Mouse (Mus musculus): ENCODE data around the gene Nudt14.

DNA sequence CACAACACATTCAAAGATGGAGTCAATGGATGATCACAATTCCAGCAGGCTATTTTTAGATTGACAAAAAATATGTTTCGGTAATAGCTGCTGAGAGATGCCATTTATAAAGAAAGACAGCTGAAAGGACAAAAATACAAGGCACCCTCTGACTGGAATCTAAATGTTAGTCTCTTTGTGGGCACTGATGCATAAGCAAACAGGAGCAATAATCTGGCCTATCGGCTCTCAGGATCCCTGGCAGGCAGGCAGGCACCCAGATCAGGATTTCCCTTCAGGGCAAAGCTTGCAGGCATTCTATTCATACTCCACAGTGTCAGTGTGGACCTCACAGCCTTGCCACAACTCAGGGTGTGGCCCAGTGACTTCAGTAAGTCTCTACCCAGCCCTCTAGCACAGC, 40.1 kb upstream of the Nudt14 start:
- TF ChIP-seq CTCF (IDR thresholded peaks at IDR 0.05; ENCODE audit: low read depth) = no peak
- no peak for TF ChIP-seq EP300 (IDR thresholded peaks at IDR 0.05; ENCODE audit: low read depth)
